Mouse (Mus musculus): Measurements from ENCODE around the gene Wdr45b. TPM values are rescaled to one million over a fixed set of nuclear protein-coding genes. Genes with fewer than 3 reads are reported as not detected.
"Not testable (repeated sequence)": the region's sequence is repeated elsewhere in the genome, so short reads cannot be mapped to it uniquely, and the experiment has no call there.

Wdr45b gene
- polyA plus RNA-seq, 1 experiment from 2014 or later, result 82.3 TPM

DNA sequence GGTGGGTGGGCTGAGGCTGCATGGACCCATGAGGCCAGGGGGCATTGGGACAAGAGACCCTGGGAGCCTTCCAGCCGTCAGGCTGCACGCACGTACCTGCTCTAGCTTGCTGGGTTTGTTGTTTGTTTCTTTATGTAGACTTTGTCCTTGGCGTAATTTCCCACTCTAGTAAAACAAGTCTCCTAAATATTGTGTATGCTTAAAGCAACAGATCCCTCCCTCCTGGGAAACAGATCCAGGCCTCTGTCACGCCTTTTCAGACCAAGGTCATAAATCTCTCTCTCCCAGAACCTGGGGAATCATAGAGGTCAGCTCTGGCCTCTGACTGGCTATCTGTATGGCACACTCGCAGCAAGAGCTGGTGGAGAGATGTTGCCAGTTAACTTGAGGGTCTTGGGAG is 46.5 kb downstream of the Wdr45b start:
- not testable (repeated sequence) for H3K27ac ChIP-seq; H3K27me3 ChIP-seq (replicated peaks); H3K4me1 ChIP-seq; H3K4me2 ChIP-seq; H3K4me3 ChIP-seq; H3K9ac ChIP-seq; H3K9me3 ChIP-seq; ATAC-seq (replicated peaks)
- H3K36me3 ChIP-seq (replicated peaks), result peaks cover 51% of the 10 kb centered on the region
- WGBS, result 98% methylated on average over 6 of the region's 6 CpGs

DNA sequence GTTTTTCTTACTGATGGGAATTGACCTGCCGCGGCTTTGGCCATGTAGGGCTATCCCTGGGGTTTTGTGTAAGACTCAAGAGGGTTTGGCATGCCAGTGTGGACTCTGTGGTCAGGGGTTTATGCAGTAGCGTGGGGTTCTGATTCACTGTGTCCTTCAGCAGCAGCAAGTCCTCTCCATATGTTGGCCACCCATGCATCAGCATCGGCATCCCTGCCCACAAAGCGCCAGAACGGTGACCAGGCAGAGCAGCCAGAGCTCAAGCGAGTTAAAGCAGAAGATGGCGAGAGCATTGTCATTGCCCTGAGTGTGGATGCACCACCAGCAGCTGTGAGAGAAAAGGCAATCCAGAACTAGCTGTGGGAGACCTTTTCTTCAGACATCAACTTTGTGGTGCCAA is 47.6 kb downstream of the Wdr45b start:
- H3K36me3 ChIP-seq (replicated peaks), result peaks cover 53% of the 10 kb centered on the region
- H3K27me3 ChIP-seq (replicated peaks), result no peaks in the 10 kb centered on the region
- H3K9ac ChIP-seq, result no peak overlapping the region
- no peaks in the 10 kb centered on the region for H3K9me3 ChIP-seq
- H3K4me3 ChIP-seq, result no peak overlapping the region
- ATAC-seq (replicated peaks), result no peak
- 97% methylated on average over 8 of the region's 8 CpGs for WGBS
- H3K4me1 ChIP-seq, result no peaks in the 10 kb centered on the region
- H3K4me2 ChIP-seq, result no peak overlapping the region
- H3K27ac ChIP-seq, result no peak overlapping the region

DNA sequence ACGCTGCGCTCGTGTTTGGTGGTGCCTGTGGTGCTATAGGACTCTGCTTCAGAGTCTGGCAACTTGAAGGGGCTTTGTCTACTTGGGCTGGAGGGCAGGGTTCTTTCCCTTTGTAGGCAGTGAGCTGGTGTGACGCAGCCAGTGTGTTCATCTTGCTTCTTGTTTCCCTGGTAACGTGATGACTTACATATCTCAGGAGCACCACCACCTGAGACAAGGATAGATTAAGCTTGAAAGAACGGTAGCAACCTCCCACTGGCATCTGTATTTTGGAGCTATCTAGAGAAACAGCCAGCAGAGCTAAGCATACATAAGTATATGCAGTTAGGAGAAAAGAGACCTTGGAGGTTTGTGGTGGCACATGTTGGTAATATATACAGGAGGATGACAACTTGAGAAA is 48.9 kb downstream of the Wdr45b start:
- Histone ChIP-seq H3K36me3 (replicated peaks) (peaks cover 55% of the 10 kb centered on the region), H3K27me3 (replicated peaks) (no peaks in the 10 kb centered on the region), H3K9ac (no peak overlapping the region), H3K4me1 (no peaks in the 10 kb centered on the region), H3K9me3 (no peaks in the 10 kb centered on the region), H3K4me3 (no peak overlapping the region), H3K27ac (no peak overlapping the region), H3K4me2 (no peak overlapping the region)
- no peak for ATAC-seq (replicated peaks)
- 89% methylated on average over 6 of the region's 6 CpGs for WGBS

DNA sequence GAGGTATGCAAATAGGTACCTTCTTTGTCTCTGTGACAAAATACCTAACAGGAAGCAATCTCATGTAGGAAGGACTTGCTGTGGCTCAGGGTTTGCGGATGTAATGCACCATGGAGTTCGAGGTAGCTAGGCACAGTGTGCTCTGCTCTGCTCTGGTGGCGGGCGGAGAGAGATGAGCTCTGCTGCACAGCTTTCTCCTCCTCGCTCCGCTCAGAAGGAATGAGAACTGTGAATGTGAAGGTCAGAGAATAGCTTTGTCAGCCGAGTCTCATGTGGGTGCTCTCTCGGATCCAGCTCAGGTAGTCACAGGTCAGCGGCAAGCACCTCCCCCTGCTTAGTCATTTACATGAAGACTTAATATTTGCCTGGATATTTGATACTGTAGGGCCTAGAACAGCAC is 54.0 kb downstream of the Wdr45b start:
- WGBS, result 94% methylated on average over 9 of the region's 9 CpGs
- ATAC-seq (replicated peaks), result no peak

DNA sequence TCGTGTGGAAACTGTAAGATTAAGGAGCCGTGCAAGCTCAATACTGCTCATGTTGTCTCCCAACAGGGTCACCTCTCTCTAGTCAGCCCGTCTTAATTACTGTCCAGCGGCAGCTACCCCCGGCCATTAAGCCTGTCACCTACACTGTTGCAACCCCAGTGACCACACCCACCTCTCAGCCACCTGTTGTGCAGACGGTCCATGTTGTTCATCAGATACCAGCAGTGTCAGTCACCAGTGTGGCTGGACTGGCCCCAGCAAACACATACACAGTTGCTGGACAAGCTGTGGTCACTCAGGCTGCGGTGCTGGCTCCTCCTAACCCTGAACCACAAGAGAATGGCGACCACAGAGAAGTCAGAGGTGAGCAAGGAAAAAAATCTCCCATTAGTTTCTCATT is 55.8 kb downstream of the Wdr45b start:
- Histone ChIP-seq H3K4me1 (no peaks in the 10 kb centered on the region), H3K27ac (no peak overlapping the region), H3K4me3 (no peak overlapping the region), H3K27me3 (replicated peaks) (no peaks in the 10 kb centered on the region), H3K9ac (no peak overlapping the region), H3K36me3 (replicated peaks) (peaks cover 35% of the 10 kb centered on the region), H3K9me3 (no peaks in the 10 kb centered on the region), H3K4me2 (no peak overlapping the region)
- 90% methylated on average over 8 of the region's 8 CpGs for WGBS
- no peak for ATAC-seq (replicated peaks)

More for the DNA sequence above, 54.0 kb downstream of the Wdr45b start:
- Histone ChIP-seq H3K9ac (no peak overlapping the region), H3K27ac (no peak overlapping the region), H3K27me3 (replicated peaks) (no peaks in the 10 kb centered on the region), H3K4me1 (no peaks in the 10 kb centered on the region), H3K4me3 (no peak overlapping the region), H3K36me3 (replicated peaks) (peaks cover 48% of the 10 kb centered on the region), H3K4me2 (no peak overlapping the region), H3K9me3 (no peaks in the 10 kb centered on the region)

DNA sequence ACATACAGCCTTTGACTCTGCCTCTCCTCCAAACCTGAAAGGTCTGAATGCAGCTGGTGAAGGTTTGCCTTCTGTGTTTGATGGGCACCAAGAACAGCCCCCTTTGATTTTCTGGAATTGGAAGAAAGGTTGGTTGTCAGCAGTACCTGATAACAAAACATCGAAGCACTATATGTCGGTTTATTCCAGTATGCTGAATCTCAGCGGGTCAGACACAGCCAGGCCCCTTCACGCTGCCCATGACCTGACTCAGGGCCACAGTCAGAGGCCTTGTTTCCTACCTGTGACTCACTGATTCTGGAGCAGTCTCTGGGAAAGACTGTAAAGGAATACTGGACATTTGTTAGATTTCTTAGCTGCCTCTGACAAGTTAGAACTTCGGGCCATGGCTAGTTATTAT is 59.5 kb downstream of the Wdr45b start:
- ATAC-seq (replicated peaks), result no peak
- Histone ChIP-seq H3K27me3 (replicated peaks) (no peaks in the 10 kb centered on the region), H3K4me1 (no peaks in the 10 kb centered on the region), H3K4me3 (no peak overlapping the region), H3K36me3 (replicated peaks) (peaks cover 44% of the 10 kb centered on the region; the same call in 1 of the 2 replicates), H3K9me3 (no peaks in the 10 kb centered on the region), H3K4me2 (no peak overlapping the region), H3K27ac (no peak overlapping the region), H3K9ac (no peak overlapping the region)
- 97% methylated on average over 5 of the region's 5 CpGs for WGBS

DNA sequence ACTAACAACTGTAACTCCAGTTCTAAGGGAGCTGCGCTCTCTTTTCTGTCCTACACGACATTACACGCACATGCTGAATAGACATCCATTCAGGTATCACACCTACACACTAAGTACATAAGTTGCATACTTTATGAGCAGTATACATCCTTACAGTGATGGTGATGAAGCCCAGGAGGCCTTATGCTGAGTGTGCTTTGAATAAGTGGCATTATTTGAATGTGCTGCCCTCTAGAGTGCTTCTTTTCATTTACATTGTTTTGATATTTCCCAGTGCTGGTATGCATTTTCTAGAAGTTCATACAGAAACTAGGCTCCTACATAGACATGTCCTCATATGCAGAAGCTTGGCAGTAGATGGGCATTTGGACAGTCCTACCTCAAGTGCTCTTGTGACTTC is 64.4 kb downstream of the Wdr45b start:
- Histone ChIP-seq H3K27me3 (replicated peaks) (no peaks in the 10 kb centered on the region), H3K36me3 (replicated peaks) (peaks cover 47% of the 10 kb centered on the region), H3K4me3 (no peak overlapping the region), H3K9ac (no peak overlapping the region), H3K9me3 (no peaks in the 10 kb centered on the region), H3K4me2 (no peak overlapping the region), H3K4me1 (no peaks in the 10 kb centered on the region), H3K27ac (no peak overlapping the region)
- no peak for ATAC-seq (replicated peaks)
- WGBS, result 94% methylated on average over 3 of the region's 3 CpGs

DNA sequence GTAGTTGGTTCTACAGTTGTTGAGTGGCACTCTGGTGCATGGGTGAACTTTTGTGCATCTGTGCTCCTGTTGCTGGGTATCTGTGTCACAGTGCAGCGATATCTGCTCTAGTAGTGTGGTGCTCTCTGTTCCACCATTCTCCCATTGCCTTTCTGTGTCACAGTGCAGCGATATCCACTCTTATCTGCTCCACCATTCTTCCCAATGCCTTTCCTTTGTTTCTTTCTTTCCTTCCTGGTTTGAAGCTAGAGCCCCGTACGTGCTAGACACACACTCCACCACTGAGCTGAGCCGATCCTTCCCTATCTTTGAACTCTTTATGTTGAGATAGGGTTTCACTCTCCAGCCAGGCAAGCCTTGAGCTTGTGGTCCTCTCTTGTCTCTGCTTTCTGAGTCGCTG is 71.3 kb downstream of the Wdr45b start:
- WGBS, result 84% methylated on average over 6 of the region's 6 CpGs
- H3K27me3 ChIP-seq (replicated peaks), result no peaks in the 10 kb centered on the region
- H3K9me3 ChIP-seq, result no peaks in the 10 kb centered on the region
- no peak overlapping the region for H3K4me2 ChIP-seq
- H3K9ac ChIP-seq, result no peak overlapping the region
- H3K4me1 ChIP-seq, result peaks cover 15% of the 10 kb centered on the region; the same call in 1 of the 2 replicates
- H3K4me3 ChIP-seq, result no peak overlapping the region
- no peak overlapping the region for H3K27ac ChIP-seq
- ATAC-seq (replicated peaks), result no peak
- H3K36me3 ChIP-seq (replicated peaks), result peaks cover 15% of the 10 kb centered on the region

DNA sequence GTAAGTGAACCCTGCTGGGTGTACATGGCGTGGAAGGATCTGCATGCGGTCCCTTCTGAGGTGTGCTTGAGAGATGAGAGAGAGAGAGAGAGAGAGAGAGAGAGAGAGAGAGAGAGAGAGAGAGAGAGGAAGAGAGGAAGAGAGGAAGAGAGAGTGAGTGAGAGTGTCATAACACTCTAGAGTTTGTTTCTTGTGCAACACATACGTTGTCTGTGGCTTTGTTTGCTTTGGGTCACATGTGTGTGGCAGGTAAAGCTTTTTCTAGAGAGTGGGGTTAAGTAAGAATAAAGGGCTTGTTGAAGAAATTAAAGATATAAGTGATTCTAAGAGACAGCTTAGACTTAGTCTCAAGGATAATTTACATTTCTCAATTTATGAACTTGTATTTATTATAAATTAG is 76.2 kb downstream of the Wdr45b start:
- no peak overlapping the region for H3K4me3 ChIP-seq
- 91% methylated on average over 3 of the region's 3 CpGs for WGBS
- H3K4me2 ChIP-seq, result no peak overlapping the region
- H3K36me3 ChIP-seq (replicated peaks), result no peaks in the 10 kb centered on the region
- H3K9me3 ChIP-seq, result no peaks in the 10 kb centered on the region
- H3K9ac ChIP-seq, result no peak overlapping the region
- peaks cover 15% of the 10 kb centered on the region; the same call in 1 of the 2 replicates for H3K4me1 ChIP-seq
- no peak for ATAC-seq (replicated peaks)
- H3K27ac ChIP-seq, result no peak overlapping the region
- H3K27me3 ChIP-seq (replicated peaks), result no peaks in the 10 kb centered on the region

DNA sequence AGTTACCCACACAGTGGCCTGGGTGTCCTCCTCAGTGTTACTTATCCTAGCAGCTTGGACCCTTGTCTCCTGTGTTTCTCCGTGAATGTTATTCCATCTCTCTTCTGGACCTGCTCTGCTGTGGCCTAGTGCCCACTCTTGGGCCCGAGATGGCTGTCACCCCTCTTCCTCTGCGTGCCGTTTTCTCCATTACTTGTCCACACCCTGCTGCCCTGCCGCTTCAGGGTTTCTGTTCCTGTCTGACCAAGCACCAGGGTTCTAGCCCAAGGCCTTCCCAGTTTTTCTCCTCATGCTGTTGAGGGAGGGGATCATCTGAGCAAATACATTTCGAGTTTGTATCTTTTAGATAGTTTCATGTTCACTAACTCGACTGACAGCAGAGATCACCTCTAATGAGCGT is 76.7 kb downstream of the Wdr45b start:
- no peaks in the 10 kb centered on the region for H3K9me3 ChIP-seq
- H3K9ac ChIP-seq, result no peak overlapping the region
- H3K4me2 ChIP-seq, result no peak overlapping the region
- peaks cover 13% of the 10 kb centered on the region; the same call in 1 of the 2 replicates for H3K4me1 ChIP-seq
- no peak overlapping the region for H3K4me3 ChIP-seq
- ATAC-seq (replicated peaks), result no peak
- H3K27ac ChIP-seq, result no peak overlapping the region
- 94% methylated on average over 8 of the region's 8 CpGs for WGBS
- no peaks in the 10 kb centered on the region for H3K36me3 ChIP-seq (replicated peaks)
- H3K27me3 ChIP-seq (replicated peaks), result no peaks in the 10 kb centered on the region

Small RNAs within 50 kb of the gene (microRNA-seq; reads per million reads assigned to microRNA genes)
- gene Mir7236, result not detected

Other genes starting within 250 kb of the Wdr45b start
- not detected in 2 replicates for gene Tex19.2, start 235.8 kb downstream of the Wdr45b start, polyA plus RNA-seq (2015; fragmentation: Nextera tagmentation; extraction: Ambion mirVana)
- gene Tex19.1, start 208.3 kb downstream of the Wdr45b start, polyA plus RNA-seq (2015; fragmentation: Nextera tagmentation; extraction: Ambion mirVana), result not detected in 2 replicates
- gene Uts2r, start 194.2 kb downstream of the Wdr45b start, polyA plus RNA-seq (2015; fragmentation: Nextera tagmentation; extraction: Ambion mirVana), result 0.76 and 1.0 TPM in 2 replicates
- 33.7 and 34.6 TPM in 2 replicates for gene Hexdc, start 150.0 kb downstream of the Wdr45b start, polyA plus RNA-seq (2015; fragmentation: Nextera tagmentation; extraction: Ambion mirVana)
- 22.4 and 26.6 TPM in 2 replicates for gene Ogfod3, start 149.7 kb downstream of the Wdr45b start, polyA plus RNA-seq (2015; fragmentation: Nextera tagmentation; extraction: Ambion mirVana)
- gene Cybc1, start 125.1 kb downstream of the Wdr45b start, polyA plus RNA-seq (2015; fragmentation: Nextera tagmentation; extraction: Ambion mirVana), result 38.4 and 41.4 TPM in 2 replicates
- 101 and 106 TPM in 2 replicates for gene Narf, start 117.2 kb downstream of the Wdr45b start, polyA plus RNA-seq (2015; fragmentation: Nextera tagmentation; extraction: Ambion mirVana)
- 14.3 and 17.1 TPM in 2 replicates for gene Foxk2, start 94.5 kb downstream of the Wdr45b start, polyA plus RNA-seq (2015; fragmentation: Nextera tagmentation; extraction: Ambion mirVana)
- gene Rab40b, start 33.8 kb upstream of the Wdr45b start, polyA plus RNA-seq (2015; fragmentation: Nextera tagmentation; extraction: Ambion mirVana), result 11.4 and 11.9 TPM in 2 replicates
- 10.0 and 10.1 TPM in 2 replicates for gene Fn3krp, start 67.0 kb upstream of the Wdr45b start, polyA plus RNA-seq (2015; fragmentation: Nextera tagmentation; extraction: Ambion mirVana)
- 4.4 and 5.0 TPM in 2 replicates for gene Fn3k, start 80.5 kb upstream of the Wdr45b start, polyA plus RNA-seq (2015; fragmentation: Nextera tagmentation; extraction: Ambion mirVana)
- gene Tbcd, start 97.5 kb upstream of the Wdr45b start, polyA plus RNA-seq (2015; fragmentation: Nextera tagmentation; extraction: Ambion mirVana), result 61.8 and 64.8 TPM in 2 replicates
- 0.51 and 0.84 TPM in 2 replicates for gene Zfp750, start 164.9 kb upstream of the Wdr45b start, polyA plus RNA-seq (2015; fragmentation: Nextera tagmentation; extraction: Ambion mirVana)